Mouse (Mus musculus): ENCODE results near the gene Ep400. TPM values are rescaled to one million over a fixed set of nuclear protein-coding genes. Genes with fewer than 3 reads are reported as not detected.

Ep400 gene
- polyA plus RNA-seq, 1 experiment from 2014 or later, result 33.6 TPM

DNA sequence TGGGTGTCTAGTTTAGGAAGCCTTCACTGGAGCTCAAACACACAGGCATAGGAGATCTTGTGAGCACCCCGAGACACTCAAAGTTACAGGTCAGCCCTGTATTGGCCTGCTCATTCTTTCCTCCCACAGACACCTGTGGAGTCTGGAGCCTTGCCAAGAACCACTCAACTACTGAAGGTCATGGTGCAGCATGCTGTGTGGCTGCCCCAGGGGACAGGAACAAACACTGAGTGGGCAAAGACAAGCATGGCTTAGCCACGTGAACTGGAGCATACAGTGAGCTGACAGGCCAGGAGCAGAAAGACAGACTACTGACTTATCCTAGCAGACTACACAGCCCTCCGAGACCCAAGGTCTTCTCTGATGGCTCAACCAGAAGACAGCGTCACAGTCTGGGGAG lies 27.2 kb upstream of the Ep400 start:
- Histone ChIP-seq H3K4me3 (replicated peaks) (no peak overlapping the region), H3K27ac (no peak overlapping the region), H3K4me1 (replicated peaks) (peaks cover 4% of the 10 kb centered on the region; the same call in 1 of the 2 replicates), H3K4me2 (replicated peaks) (no peak overlapping the region), H3K36me3 (peaks cover 64% of the 10 kb centered on the region), H3K9ac (no peak overlapping the region), H3K27me3 (replicated peaks) (no peaks in the 10 kb centered on the region), H3K9me3 (no peaks in the 10 kb centered on the region)
- ATAC-seq, result peak; percentile 48; the same call in 1 of the 2 replicates
- WGBS, result 69% methylated on average over 4 of the region's 4 CpGs

DNA sequence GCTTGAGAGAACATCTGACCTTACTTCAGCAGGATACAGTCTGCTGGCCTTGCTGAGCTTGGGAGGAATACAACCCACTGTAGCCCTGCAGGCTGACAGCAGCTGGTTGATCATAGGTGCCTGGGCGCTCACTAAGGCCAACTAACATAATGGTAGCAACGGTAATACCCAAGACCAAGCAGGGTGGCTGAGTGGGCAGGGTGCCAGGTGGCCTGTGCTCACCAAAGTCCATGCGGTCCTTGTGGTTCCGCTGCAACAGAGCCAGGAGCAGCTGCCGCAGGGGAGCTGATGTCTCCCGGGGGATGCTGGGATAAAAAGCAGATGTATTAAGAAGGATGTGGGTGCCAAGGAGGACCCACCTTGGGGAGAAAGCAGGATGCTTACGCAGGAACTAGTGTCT lies 23.8 kb upstream of the Ep400 start:
- Histone ChIP-seq H3K4me2 (replicated peaks) (no peak overlapping the region), H3K4me1 (replicated peaks) (no peaks in the 10 kb centered on the region), H3K36me3 (peaks cover 83% of the 10 kb centered on the region), H3K27me3 (replicated peaks) (no peaks in the 10 kb centered on the region), H3K4me3 (replicated peaks) (no peak overlapping the region), H3K9me3 (no peaks in the 10 kb centered on the region), H3K9ac (no peak overlapping the region), H3K27ac (no peak overlapping the region)
- ATAC-seq, result no peak
- WGBS, result 92% methylated on average over 7 of the region's 7 CpGs

DNA sequence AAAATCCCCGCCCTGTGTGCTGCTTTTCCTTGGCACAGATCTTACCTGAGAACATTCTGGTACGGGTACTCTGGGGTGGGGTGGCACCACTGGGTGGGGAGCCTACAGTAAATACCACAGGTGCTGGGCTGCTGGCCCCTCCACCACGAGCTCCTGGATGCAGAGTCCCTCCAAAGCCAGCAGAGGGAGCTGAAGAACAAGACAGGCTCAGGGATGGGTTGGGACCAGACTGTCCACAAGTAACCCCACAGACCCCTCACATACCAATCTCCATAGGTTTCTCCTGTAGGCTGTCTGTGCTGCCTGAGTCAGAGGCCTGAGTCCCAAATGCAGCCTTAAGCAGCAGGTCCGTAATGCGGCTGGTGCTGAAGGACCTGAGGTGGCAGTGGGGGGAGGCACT lies 18.2 kb upstream of the Ep400 start:
- Histone ChIP-seq H3K9me3 (no peaks in the 10 kb centered on the region), H3K4me3 (replicated peaks) (no peak overlapping the region), H3K27ac (no peak overlapping the region), H3K4me1 (replicated peaks) (no peaks in the 10 kb centered on the region), H3K9ac (no peak overlapping the region), H3K27me3 (replicated peaks) (no peaks in the 10 kb centered on the region), H3K36me3 (peaks cover 68% of the 10 kb centered on the region), H3K4me2 (replicated peaks) (no peak overlapping the region)
- WGBS, result 66% methylated on average over 5 of the region's 5 CpGs
- peak; percentile 44 for ATAC-seq

DNA sequence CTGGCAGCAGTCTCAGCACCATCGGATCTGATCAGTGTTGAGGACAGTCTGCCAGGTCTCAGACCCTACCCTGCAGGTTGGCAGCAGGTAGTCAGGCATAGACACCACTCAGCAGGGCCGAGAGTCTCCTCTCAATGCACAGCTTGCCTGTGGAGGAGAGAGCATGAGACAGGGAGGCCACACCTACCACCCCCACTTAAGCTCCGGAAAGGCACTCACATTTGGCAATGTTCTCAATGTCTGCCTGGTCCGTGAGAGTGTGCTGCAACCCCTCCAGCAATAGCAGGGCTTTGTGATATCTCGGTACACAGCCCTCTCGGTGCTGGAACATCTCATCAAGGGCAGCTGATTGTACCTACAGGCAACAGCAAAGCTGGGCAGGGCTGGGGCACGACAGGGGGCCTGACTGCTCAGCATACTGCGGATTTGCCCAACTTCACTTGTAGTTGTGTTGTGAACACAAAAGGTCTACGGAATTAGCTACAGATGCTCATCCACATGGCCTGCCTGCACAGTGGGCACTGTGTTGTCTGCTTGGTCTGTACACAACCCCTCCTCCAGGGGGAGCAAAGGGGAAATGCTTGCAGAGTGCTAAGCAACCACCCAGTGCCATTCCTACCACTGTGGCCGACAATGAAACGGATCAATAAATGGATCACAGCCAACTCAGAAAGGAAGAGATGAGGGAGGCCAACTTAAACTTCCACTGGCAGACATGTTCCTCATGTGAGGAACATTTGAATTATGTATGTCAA lies 15.7 kb upstream of the Ep400 start:
- no peaks in the 10 kb centered on the region for H3K9me3 ChIP-seq
- 74% methylated on average over 11 of the region's 11 CpGs for WGBS
- no peak overlapping the region for H3K9ac ChIP-seq
- H3K4me2 ChIP-seq (replicated peaks), result no peak overlapping the region
- peak; percentile 65 for ATAC-seq
- H3K27me3 ChIP-seq (replicated peaks), result no peaks in the 10 kb centered on the region
- H3K27ac ChIP-seq, result no peak overlapping the region
- H3K36me3 ChIP-seq, result peaks cover 48% of the 10 kb centered on the region
- no peak overlapping the region for H3K4me3 ChIP-seq (replicated peaks)
- H3K4me1 ChIP-seq (replicated peaks), result 0 out of 2 replicates have a peak, but pooled peaks cover 2% of the 10 kb centered on the region

DNA sequence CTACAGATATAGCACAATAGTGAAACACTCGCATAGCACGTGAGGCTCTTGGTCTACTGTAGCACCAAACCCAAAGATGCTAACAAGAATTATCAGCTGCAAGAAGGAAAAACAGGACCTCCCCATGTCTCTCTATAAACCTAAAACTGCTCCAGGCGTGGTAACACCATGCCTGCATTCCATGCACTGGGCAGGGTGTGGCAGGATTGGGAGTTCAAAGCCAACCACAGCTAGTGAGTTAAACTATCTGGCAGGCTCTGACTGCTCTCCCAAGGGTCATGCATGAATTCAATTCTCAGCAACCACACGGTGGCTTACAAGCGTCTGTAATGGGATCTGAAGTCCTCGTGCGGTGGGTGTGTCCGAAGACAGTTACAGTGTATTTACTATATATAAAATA lies 12.6 kb upstream of the Ep400 start:
- no peak overlapping the region for H3K4me3 ChIP-seq (replicated peaks)
- H3K27ac ChIP-seq, result no peak overlapping the region
- no peaks in the 10 kb centered on the region for H3K27me3 ChIP-seq (replicated peaks)
- WGBS, result 72% methylated on average over 8 of the region's 8 CpGs
- H3K36me3 ChIP-seq, result peaks cover 29% of the 10 kb centered on the region
- H3K9me3 ChIP-seq, result no peaks in the 10 kb centered on the region
- peaks cover 8% of the 10 kb centered on the region for H3K4me1 ChIP-seq (replicated peaks)
- no peak for ATAC-seq
- no peak overlapping the region for H3K4me2 ChIP-seq (replicated peaks)
- H3K9ac ChIP-seq, result no peak overlapping the region

DNA sequence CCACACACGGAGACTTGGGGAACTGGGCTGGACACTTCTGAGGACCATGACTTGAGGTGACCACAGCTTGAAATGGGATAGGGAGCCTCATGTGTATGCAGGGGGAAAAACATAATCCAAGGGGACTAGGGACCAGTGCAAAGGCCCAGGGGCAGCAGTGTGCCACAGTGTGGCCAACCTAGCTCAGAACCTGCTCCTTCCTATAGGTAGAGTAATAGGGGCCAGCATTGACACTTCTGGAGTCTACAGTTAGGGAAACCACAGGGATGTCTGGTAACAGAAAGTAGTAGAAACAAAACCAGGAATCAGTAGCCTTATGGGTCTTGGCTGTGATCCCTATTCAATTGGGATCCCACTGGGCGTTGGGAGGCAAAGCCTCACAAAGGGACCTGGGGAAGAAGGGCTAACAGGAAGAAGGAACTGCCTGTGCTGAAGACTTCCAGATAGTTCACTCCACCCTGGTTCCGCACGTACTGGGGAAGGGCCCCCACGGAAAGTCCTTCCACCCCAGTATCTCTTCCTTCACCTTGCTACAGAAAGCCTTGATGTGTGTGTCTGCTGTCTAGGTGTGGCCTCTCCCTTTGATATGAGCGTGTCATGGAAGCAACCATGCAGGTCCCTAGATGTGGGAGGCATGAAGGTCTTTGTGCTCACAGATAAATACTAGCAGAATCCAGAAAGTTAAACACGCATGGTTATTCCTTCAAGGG lies 11.2 kb upstream of the Ep400 start:
- H3K9me3 ChIP-seq, result no peaks in the 10 kb centered on the region
- no peak overlapping the region for H3K9ac ChIP-seq
- H3K4me3 ChIP-seq (replicated peaks), result no peak overlapping the region
- no peak; the same call in 1 of the 2 replicates for ATAC-seq
- no peak overlapping the region for H3K27ac ChIP-seq
- no peak overlapping the region for H3K4me2 ChIP-seq (replicated peaks)
- WGBS, result 75% methylated on average over 7 of the region's 7 CpGs
- H3K4me1 ChIP-seq (replicated peaks), result peaks cover 8% of the 10 kb centered on the region
- H3K36me3 ChIP-seq, result peaks cover 14% of the 10 kb centered on the region
- H3K27me3 ChIP-seq (replicated peaks), result no peaks in the 10 kb centered on the region

DNA sequence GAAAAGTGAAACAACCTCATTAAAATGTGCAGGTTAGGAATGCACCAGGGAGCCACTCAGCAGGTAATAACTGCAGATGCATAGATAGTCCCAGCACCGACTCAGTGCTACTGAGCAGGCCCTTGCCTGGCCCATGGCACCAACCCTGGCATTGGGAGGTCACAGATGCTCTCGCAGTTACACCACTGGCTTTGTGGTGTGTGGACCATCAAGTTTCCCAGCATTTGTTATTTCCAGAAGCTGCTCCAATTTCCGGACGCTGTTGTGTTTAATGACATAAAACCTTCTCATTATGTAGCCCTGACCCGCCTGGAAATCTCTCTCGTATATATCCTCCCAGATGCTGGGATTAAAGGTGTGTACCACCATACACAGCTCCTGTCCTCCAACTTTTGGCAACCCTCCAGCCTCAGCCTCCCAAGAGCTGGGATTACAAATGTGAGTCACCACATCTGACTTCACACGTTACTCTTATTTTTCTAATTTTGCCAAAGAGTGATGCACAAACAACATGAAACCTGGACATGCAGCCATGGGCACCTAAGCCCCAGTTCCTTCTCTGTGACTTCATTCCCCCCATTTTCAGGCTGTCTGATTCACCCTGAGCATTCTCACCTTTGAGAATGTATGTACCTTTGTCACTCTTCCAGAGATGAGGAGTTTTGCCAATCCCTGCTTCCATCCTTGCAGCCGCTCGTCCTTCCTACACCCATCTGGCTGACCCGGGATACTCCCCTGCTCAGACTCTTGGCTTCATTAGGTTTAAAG lies 10.4 kb upstream of the Ep400 start:
- peak overlapping the region; percentile 74 for H3K4me2 ChIP-seq (replicated peaks)
- H3K9me3 ChIP-seq, result no peaks in the 10 kb centered on the region
- peaks cover 13% of the 10 kb centered on the region for H3K36me3 ChIP-seq
- peak overlapping the region; percentile 83 for H3K9ac ChIP-seq
- H3K27ac ChIP-seq, result no peak overlapping the region
- H3K27me3 ChIP-seq (replicated peaks), result no peaks in the 10 kb centered on the region
- ATAC-seq, result peak; percentile 66
- H3K4me3 ChIP-seq (replicated peaks), result peak overlapping the region; percentile 84
- WGBS, result 57% methylated on average over 10 of the region's 10 CpGs
- peaks cover 8% of the 10 kb centered on the region for H3K4me1 ChIP-seq (replicated peaks)

DNA sequence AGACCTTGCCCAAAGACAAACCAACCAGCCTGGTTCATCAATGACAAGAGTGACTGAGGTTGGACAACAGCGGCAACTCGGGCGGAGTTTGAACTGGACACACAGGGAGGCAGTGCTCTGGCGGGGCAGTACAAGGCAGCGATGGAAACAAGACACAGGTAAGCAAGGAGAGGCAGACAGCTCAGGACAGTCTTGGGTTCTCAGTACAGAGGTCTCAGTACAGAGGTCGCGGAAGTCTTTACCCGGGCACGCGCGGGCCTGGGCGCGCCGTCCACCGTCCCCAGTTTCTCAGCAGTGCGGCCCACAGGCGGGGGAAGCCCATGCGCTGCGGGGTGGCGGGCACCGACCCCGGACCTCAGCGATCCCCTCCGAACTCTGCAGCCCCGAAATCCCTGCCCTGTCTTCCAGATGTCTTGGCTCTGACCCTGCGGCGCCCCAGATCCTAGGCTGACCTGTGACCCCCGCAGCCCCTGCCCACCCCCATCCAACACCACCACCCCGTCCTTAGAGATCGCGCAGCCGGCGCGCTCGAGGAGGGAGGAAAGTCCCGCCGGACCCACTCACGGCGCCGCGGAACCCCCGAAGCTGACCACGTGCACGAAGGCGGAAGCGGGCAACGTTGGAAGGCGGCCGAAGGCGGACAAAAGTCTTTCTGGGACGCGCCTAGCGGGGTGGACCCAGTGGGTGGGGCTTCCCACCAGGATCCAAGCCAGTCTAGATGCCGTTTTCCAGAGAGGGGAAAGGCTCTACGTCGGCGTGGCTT lies 9.7 kb upstream of the Ep400 start, which contains the start of gene Pus1:
TSS of gene Pus1 (minus strand) at position 662 of the 763 bp plus-strand sequence.
- WGBS, result under 1% methylated on average over 57 of the region's 57 CpGs
- Histone ChIP-seq H3K9me3 (no peaks in the 10 kb centered on the region), H3K4me1 (replicated peaks) (peaks cover 8% of the 10 kb centered on the region), H3K27me3 (replicated peaks) (no peaks in the 10 kb centered on the region), H3K36me3 (peaks cover 13% of the 10 kb centered on the region), H3K4me3 (replicated peaks) (peak within 1 kb of the TSS; percentile 84), H3K9ac (peak within 1 kb of the TSS; percentile 83), H3K27ac (peak within 1 kb of the TSS; percentile 70; the same call in 1 of the 2 replicates), H3K4me2 (replicated peaks) (peak within 1 kb of the TSS; percentile 74)
- ATAC-seq, result peak; percentile 92

DNA sequence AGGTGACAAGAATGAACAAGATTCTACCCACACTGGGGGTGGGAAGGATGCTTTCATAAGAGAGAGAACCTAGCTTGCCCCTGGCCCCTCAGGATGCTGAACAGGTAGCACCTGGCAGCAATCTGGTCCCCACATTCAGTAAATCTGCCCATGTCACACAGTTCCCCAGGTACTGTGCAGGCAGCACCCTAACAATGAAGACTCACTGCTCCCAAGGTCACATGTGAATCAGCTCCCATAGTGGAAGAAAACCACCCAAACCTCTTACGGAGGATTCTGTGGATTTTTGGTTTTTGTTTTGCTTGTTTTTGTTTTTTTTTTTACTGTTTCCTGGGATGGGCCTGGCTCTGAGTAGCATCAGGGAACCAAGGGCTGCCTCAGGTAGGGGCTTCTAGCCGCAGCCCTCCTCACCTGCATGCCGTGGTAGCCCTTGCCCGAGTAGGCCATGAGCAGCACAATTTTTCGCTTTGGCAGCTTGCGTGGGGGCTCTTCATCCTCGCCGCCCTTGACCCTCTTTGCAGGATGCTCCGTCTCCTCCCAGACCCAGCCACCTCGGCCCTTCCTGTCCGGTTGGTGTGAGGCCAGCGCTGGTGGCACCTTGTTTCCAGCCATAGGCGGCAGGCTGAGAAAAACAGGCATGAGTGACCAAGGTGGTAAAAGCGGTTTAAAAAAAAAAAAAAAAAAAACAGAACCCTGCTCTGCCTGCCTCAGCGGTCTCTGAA lies 8.9 kb upstream of the Ep400 start:
- no peaks in the 10 kb centered on the region for H3K9me3 ChIP-seq
- peak overlapping the region; percentile 74 for H3K4me2 ChIP-seq (replicated peaks)
- peaks cover 8% of the 10 kb centered on the region for H3K4me1 ChIP-seq (replicated peaks)
- H3K27ac ChIP-seq, result peak overlapping the region; percentile 70; the same call in 1 of the 2 replicates
- peak overlapping the region; percentile 84 for H3K4me3 ChIP-seq (replicated peaks)
- H3K27me3 ChIP-seq (replicated peaks), result no peaks in the 10 kb centered on the region
- H3K36me3 ChIP-seq, result peaks cover 18% of the 10 kb centered on the region
- 13% methylated on average over 15 of the region's 15 CpGs for WGBS
- no peak for ATAC-seq
- H3K9ac ChIP-seq, result peak overlapping the region; percentile 83

DNA sequence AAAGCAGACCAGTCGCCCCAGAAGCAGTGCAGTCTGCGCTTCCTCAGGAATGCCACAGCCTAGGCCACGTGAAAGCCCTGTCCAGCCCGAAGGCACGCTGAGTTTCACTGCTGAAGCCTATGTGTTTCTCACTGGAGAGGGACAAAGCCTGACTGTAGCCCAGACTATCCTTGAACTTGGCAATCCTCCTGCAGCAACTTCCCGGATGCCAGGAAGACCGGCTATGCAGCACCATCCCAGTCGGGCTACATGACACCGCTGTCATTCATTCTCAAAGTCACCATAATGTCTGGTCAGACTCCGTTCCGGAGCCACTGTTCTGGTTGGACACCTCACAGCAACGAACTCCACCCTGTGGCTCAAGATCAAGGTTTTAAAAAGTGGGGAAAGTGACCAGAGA lies 7.7 kb upstream of the Ep400 start:
- no peak for ATAC-seq
- Histone ChIP-seq H3K27me3 (replicated peaks) (no peaks in the 10 kb centered on the region), H3K4me2 (replicated peaks) (no peak overlapping the region), H3K27ac (no peak overlapping the region), H3K4me3 (replicated peaks) (no peak overlapping the region), H3K9ac (peak overlapping the region; percentile 8; the same call in 1 of the 2 replicates), H3K9me3 (no peaks in the 10 kb centered on the region), H3K36me3 (peaks cover 25% of the 10 kb centered on the region), H3K4me1 (replicated peaks) (peaks cover 8% of the 10 kb centered on the region)
- WGBS, result 91% methylated on average over 12 of the region's 12 CpGs

DNA sequence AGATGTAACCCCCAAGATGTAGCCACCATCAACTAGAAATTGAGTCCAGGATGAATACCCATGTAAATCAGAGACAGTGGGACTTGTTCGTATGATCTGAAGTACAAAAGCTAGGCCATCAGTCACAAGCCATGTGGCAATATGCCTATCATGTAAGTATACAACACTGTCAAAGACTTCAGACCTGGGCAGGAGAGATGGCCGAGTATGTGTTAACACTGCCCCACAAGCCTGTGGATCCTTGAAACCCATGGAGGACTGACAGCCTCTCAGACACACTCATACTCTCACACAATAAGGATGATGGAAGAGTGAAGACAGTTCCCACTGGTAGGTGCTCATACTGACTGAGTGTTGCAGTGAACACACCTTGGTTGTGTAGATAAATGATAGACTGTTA lies 5.6 kb upstream of the Ep400 start:
- peaks cover 6% of the 10 kb centered on the region for H3K4me1 ChIP-seq (replicated peaks)
- H3K27ac ChIP-seq, result no peak overlapping the region
- peaks cover 25% of the 10 kb centered on the region for H3K36me3 ChIP-seq
- H3K4me3 ChIP-seq (replicated peaks), result no peak overlapping the region
- H3K4me2 ChIP-seq (replicated peaks), result no peak overlapping the region
- no peak overlapping the region for H3K9ac ChIP-seq
- H3K27me3 ChIP-seq (replicated peaks), result no peaks in the 10 kb centered on the region
- no peak for ATAC-seq
- 87% methylated on average over 2 of the region's 2 CpGs for WGBS
- H3K9me3 ChIP-seq, result no peaks in the 10 kb centered on the region

All from intestine, embryonic 15.5 days (tissue).